Mouse (Mus musculus) hindlimb bud, embryonic 11.5 days (tissue): Measurements from ENCODE around the gene Gid8.
"Not testable (repeated sequence)": the region's sequence is repeated elsewhere in the genome, so short reads cannot be mapped to it uniquely, and the experiment has no call there.

Source experiments
- DNase-seq: peaks from one replicate; pipeline ENCODE4 v3.0.0-alpha.2; 2012; ENCODE audit warnings: low read depth, low spot score; ENCODE audit errors: extremely low spot score

Gene Gid8

GRCm38 (mm10) chr2:180709023-180709922 is 644 bp upstream of the Gid8 start:
- no peak for DNase-seq

- DNase-seq: no peak
Observed at GRCm38 (mm10) chr2:180710276-180711155, 599 bp downstream of the Gid8 start.

GRCm38 (mm10) chr2:180711527-180711926 is 1.6 kb downstream of the Gid8 start:
- DNase-seq: no peak

- no peak for DNase-seq
Observed at GRCm38 (mm10) chr2:180712037-180712689, 2.2 kb downstream of the Gid8 start.

DNA sequence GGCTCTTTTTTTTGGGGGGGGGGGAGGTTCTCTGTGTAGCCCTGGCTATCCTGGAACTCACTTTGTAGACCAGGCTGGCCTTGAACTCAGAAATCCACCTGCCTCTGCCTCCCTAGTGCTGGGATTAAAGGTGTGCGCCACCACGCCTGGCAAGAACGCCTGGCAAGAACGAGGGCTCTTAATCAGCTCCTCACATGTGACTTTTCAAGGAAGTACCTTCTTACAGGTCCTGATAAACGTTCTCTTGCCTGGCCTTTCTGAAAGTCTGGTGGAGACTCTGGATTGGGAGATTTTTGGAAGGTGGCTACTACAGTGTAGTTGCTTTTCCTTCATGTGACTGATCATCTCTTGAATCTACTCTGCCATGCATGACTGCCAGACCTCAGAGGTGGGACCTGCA is 12.8 kb downstream of the Gid8 start:
- not testable (repeated sequence) for DNase-seq

- no peak for DNase-seq
Observed at GRCm38 (mm10) chr2:180723865-180724264, 13.9 kb downstream of the Gid8 start.

- no peak for DNase-seq
Observed at GRCm38 (mm10) chr2:180724585-180725413, 14.9 kb downstream of the Gid8 start, which contains the start of gene Slc17a9. Slc17a9 (plus strand) TSS chr2:180725263.

GRCm38 (mm10) chr2:180725414-180725778 is 15.5 kb downstream of the Gid8 start:
- no peak for DNase-seq

DNA sequence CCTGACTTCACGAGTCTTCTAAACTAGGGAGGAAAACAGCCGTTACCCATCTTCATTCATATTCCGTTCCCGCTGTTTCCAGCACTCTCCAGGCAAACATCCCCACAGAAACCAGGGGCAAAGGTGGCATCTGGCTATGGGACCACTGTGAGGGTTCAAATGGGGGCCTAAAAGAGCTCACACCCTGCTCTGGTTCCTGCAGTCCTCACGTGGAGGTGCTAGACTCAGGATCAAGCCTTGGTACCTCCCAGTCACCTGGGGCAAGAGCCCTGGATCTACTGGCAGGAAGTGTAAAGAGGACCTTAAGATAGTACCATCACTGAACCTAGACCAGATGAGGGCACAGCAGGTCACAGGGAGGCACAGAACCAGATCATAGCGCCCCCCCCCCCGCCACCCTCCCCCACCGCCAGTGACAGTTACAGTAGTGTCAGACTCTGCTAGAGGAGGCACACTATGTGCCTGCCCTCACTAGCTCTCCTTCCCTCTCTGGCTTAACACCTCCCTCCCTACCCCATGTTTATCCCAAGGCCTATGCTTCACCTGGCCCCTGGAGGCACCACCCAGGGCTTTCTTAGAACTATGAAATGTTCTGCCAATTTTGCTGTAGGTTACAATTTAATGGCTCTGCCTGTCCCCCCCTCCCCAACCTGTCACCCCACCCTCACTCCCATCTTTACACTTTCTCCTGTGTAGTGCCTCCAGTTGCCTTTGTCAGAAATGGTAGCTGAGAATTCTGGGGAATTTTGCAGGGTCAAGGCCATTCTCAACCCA is 16.1 kb downstream of the Gid8 start:
- no peak for DNase-seq

- no peak for DNase-seq
Observed at GRCm38 (mm10) chr2:180726658-180727442, 16.9 kb downstream of the Gid8 start.

GRCm38 (mm10) chr2:180727613-180728021 is 17.7 kb downstream of the Gid8 start:
- no peak for DNase-seq

DNA sequence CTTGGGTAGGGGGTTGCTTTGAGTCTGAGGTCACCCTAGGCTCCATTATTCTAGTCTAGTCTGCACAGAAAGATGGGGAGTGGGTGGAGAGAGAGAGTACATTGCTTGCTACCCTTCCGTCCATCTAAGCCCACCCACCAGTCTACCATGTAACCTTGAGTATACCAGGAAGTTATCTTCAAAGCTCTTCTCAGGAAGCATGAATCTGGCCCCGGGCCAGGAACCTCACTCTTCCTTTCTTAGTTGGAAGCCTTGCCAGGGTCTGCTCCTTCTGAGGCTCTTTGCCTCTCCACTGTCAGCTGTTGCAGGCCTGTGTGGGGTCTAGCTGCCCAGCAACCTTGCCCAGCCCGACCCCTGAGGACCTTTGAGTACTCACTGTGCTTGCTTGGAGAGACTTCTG is 21.1 kb downstream of the Gid8 start:
- DNase-seq: no peak

DNA sequence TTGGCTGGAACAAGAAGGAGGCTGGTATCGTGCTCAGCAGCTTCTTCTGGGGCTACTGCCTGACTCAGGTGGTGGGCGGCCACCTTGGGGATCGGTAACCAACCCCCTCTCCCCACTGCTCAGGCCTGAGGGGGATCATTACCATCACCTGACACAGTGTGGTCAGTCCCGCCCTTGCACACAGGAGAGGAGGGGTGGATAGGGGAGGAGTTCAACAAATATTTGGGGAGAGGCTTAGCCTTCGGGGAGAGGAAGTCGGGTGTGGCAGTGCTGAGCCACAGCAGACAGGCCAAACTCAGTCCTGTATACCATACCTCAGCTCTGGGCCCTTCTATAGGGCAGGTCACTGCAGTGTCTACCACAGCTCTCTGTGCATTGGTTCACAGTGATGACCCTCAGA is 22.1 kb downstream of the Gid8 start:
- no peak for DNase-seq

GRCm38 (mm10) chr2:180735232-180735631 is 25.3 kb downstream of the Gid8 start:
- DNase-seq: no peak

- DNase-seq: no peak
Observed at GRCm38 (mm10) chr2:180737984-180738383, 28.1 kb downstream of the Gid8 start.

- DNase-seq: no peak
Observed at GRCm38 (mm10) chr2:180740349-180740748, 30.4 kb downstream of the Gid8 start.

DNA sequence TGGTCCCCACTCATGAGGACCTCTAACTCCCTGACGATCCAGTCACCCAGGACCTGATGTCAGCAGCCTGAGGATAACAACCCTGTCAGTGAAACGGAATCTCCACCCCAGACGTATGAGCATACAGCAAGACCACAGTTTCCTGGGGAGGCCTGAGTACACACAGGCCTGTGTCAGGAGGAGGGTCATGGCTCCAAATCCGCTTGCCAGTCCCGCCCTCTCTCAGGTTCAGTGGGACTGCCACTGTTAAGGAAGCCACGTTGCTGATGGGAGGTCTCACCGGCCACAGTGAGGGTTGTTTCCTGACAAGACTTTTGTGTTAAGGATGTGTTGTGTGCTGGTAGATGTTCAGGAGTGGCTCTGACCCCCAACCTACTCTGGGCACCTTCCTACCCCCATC is 31.5 kb downstream of the Gid8 start:
- no peak for DNase-seq

- DNase-seq: no peak
Observed at GRCm38 (mm10) chr2:180742820-180743219, 32.9 kb downstream of the Gid8 start.

- no peak for DNase-seq
Observed at GRCm38 (mm10) chr2:180743321-180743720, 33.4 kb downstream of the Gid8 start.
